Mouse (Mus musculus) kidney, adult 2 months (tissue): Measurements from ENCODE around the gene RPS10-NUDT3. TPM values are rescaled to one million over a fixed set of nuclear protein-coding genes. Genes with fewer than 3 reads are reported as not detected.
A peak's percentile ranks its signal among the peaks of the same experiment; 100 is the strongest.

Experiments used
- DNase-seq: peaks from one replicate; pipeline ENCODE4 v3.0.0; 2021
- H3K27ac ChIP-seq: fragments of 200-500 bp; 2 replicates; pipeline ENCODE4 v1.5.1; 2012; ENCODE audit warnings: low read depth, low read length, control low read depth, inconsistent platforms; ENCODE audit not compliant: insufficient read depth
- H3K27me3 ChIP-seq: fragments of 200-500 bp; replicated peaks from 2 replicates; pipeline ENCODE4 v1.6.1; 2012; ENCODE audit warnings: mild to moderate bottlenecking, moderate library complexity, low read length, inconsistent platforms; ENCODE audit not compliant: control insufficient read depth, insufficient read depth
- H3K36me3 ChIP-seq: fragments of 200-500 bp; 2 replicates; pipeline ENCODE4 v1.6.1; 2012; ENCODE audit warnings: mild to moderate bottlenecking, moderate library complexity, low read length, inconsistent platforms; ENCODE audit not compliant: control insufficient read depth, insufficient read depth
- H3K4me1 ChIP-seq: fragments of 200-500 bp; 2 replicates; pipeline ENCODE4 v1.6.1; 2011; ENCODE audit warnings: low read length; ENCODE audit not compliant: control insufficient read depth, insufficient read depth
- H3K4me3 ChIP-seq: fragments of 200-500 bp; 2 replicates; pipeline ENCODE4 v1.5.1; 2011; ENCODE audit warnings: mild to moderate bottlenecking, low read depth, low read length, control low read depth; ENCODE audit not compliant: insufficient read depth
- CTCF ChIP-seq: fragments of 200-500 bp; conservative IDR thresholded peaks from 2 replicates; pipeline ENCODE4 v1.5.1; 2011; ENCODE audit warnings: low read depth, mild to moderate bottlenecking, control low read depth, low read length, moderate library complexity, mixed read lengths; ENCODE audit not compliant: insufficient read depth, insufficient read length
- POLR2A ChIP-seq: fragments of 200-500 bp; IDR thresholded peaks from one replicate; pipeline ENCODE4 v1.6.1; 2011; ENCODE audit warnings: low read depth, low read length, control low read depth
- WGBS: fragments of 180-500 bp; shearing (Covaris S2); methylation state at CpG from one replicate; pipeline ENCODE4 v1.1.7; 2018; 5-methylcytosine and 5-hydroxymethylcytosine counted together
- polyA plus RNA-seq: library from polyadenylated mRNA; depleted of rRNA; stranded (reverse); fragments of >200 nt; gene quantifications from 2 replicates; pipeline ENCODE4 v1.2.3, GENCODE M21; 2012

Gene RPS10-NUDT3
- polyA plus RNA-seq, 1 experiment, result not detected

DNA sequence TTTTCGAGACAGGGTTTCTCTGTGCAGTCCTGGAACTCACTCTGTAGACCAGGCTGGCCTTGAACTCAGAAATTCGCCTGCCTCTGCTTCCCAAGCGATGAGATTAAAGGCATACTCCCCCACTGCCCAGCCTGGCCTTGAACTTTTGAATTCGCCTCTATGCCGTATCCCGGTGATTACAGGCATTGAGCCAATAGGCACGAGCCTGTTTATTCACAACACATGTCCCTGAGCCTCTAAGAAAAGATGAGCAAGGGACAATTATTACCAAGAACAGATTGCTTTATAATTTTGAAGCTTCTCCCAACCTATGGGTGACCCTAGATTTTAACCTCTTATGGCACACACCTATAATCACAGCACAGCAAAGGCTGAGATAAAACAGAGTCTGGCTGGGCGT lies 6.6 kb downstream of the RPS10-NUDT3 start:
- H3K27me3 ChIP-seq, result no peaks in the 10 kb centered on the region
- H3K4me1 ChIP-seq, result peaks cover 8% of the 10 kb centered on the region
- no peaks in the 10 kb centered on the region for H3K36me3 ChIP-seq
- no peak for DNase-seq
- TF ChIP-seq POLR2A (no peak), CTCF (no peak)
- no peak overlapping the region for H3K27ac ChIP-seq
- no peak overlapping the region for H3K4me3 ChIP-seq
- WGBS, result 86% methylated on average over 8 of the region's 8 CpGs

DNA sequence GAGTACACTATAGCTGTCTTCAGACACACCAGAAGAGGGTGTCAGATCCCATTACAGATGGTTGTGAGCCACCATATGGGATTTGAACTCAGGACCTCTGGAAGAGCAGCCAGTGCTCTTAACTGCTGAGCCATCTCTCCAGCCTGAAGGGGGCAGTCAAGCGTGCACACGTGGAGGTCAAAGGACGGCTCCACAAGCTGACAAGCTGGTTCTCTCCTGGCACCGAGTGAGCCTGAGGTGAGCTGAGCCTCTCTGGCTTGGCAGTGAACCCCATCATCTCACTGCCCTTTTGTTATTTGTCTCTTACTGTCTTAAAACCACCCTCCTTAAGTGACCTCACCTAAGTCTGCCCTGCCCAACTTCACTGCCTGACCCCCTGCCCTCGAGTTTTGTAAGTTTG lies 7.6 kb downstream of the RPS10-NUDT3 start:
- Histone ChIP-seq H3K27ac (peak overlapping the region; percentile 22; the same call in 1 of the 2 replicates), H3K4me1 (peaks cover 7% of the 10 kb centered on the region), H3K4me3 (no peak overlapping the region), H3K27me3 (no peaks in the 10 kb centered on the region), H3K36me3 (no peaks in the 10 kb centered on the region)
- 26% methylated on average over 5 of the region's 5 CpGs for WGBS
- TF ChIP-seq POLR2A (no peak), CTCF (peak; percentile 46)
- DNase-seq, result peak; percentile 88

DNA sequence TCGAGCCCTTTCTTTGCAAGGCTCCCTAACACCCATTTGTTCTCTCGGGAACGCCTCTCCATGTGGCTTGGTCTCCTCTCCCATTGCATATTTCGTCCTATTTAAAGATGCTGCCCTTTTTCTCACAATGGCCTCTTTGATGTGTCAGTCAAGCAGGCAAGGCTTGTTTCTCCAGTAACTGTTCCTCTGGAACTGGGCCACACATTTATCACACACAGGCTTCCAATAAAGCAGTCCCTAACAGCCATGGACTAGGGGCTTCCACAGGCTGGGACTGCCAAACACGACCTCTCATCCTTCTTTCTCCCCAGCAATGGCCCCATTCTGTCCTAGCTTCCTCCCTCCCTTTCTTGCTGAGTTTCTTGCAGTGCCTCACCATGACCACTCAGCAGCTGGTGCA lies 8.3 kb downstream of the RPS10-NUDT3 start:
- TF ChIP-seq POLR2A (no peak), CTCF (no peak)
- no peak for DNase-seq
- 66% methylated on average over 5 of the region's 5 CpGs for WGBS
- Histone ChIP-seq H3K4me1 (peaks cover 12% of the 10 kb centered on the region), H3K27me3 (no peaks in the 10 kb centered on the region), H3K4me3 (no peak overlapping the region), H3K27ac (no peak overlapping the region), H3K36me3 (no peaks in the 10 kb centered on the region)

DNA sequence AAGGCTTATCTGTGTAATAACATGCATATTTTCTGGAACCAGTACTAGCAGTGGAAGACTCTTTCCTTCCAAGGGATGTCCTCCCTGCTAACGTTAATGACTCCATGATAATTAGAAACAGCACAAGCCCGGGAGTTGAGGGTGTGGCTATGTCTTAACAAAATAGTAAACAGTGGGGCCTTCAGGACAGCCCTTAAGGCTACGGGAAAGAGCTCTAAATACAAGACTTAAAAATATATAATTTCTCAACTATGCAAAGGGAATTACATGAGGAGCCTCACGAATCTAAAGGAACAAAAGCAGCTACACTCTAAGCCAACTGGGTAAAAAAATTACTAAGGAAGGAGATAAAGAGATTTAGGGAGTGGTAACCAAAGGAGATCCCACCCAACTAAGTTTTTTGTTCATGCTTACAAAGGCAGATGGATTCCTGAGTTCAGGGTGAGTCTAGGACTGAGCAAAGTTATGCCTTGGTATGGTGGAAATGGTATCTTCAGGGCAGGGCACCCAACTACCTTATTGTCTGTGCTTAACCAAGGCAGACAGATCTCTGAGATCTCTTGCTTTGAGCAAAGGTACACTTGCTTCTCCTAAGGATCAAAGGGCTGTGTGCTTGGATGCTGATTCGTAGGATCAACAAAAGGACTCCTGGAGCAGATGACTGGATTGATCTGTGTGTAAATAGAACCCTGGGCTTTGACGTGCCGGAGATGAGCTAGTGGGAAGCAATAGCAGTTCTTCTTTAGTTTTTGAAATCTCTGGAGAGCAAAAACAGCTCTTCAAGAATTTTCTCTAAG lies 9.4 kb downstream of the RPS10-NUDT3 start:
- Histone ChIP-seq H3K36me3 (no peaks in the 10 kb centered on the region), H3K27me3 (no peaks in the 10 kb centered on the region), H3K4me1 (peaks cover 17% of the 10 kb centered on the region), H3K4me3 (no peak overlapping the region), H3K27ac (no peak overlapping the region)
- 76% methylated on average over 7 of the region's 7 CpGs for WGBS
- TF ChIP-seq POLR2A (no peak), CTCF (no peak)
- DNase-seq, result peak; percentile 25

DNA sequence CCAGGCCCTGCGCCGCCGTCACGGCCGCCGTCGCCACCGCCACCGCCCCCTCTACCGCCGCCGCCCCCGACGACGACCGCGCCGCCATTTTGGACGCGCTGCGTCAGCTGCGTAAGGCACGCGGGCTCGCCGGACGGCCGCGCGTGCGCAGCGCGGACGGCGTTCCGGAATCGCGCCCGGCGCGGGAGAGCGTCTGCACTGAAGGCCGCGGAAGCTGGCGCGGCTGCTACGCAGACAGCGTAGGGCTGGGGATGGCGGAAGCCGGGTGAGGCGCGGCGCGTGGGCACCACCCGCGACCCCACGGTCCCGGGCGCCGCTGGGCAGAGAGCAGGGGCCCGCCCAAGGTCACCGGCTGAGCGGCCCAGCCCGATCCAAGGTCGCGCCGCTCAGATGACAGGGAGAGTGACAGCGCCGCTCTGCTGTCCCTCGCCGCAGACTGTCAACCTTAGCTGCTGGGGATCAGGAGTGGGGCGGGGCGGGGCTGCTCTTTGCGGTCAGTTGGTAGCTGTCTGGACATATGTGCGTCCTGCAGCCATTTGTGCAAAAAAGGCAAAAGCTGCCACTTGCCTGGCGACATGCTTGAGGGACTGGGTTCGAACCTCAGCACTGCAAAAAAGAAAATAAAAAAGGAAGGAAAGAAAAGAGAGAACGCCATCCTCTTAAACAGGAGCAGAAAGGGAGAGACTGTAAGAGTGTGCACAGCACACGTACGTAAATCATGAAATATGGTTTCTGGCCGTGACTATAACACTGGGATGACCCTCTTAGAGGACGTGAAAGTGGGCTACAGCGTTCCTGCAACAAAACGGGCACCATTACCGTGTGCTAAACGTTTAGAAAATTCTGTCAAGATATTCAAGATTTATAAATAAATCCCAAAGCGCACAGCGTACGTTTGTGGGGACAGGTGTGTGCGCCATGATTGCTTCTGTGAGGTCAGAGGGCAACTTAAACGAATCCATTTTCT lies 11.4 kb downstream of the RPS10-NUDT3 start, which contains the start of gene Nudt3:
TSS of gene Nudt3 (minus strand) at position 136 of the 967 bp plus-strand sequence.
- H3K27ac ChIP-seq, result peak within 1 kb of the TSS; percentile 66
- H3K4me3 ChIP-seq, result peak within 1 kb of the TSS; percentile 83
- DNase-seq, result peak; percentile 91
- WGBS, result 7% methylated on average over 89 of the region's 91 CpGs
- no peaks in the 10 kb centered on the region for H3K36me3 ChIP-seq
- peaks cover 17% of the 10 kb centered on the region for H3K4me1 ChIP-seq
- TF ChIP-seq POLR2A, result peak; percentile 12
- TF ChIP-seq CTCF, result no peak
- no peaks in the 10 kb centered on the region for H3K27me3 ChIP-seq

DNA sequence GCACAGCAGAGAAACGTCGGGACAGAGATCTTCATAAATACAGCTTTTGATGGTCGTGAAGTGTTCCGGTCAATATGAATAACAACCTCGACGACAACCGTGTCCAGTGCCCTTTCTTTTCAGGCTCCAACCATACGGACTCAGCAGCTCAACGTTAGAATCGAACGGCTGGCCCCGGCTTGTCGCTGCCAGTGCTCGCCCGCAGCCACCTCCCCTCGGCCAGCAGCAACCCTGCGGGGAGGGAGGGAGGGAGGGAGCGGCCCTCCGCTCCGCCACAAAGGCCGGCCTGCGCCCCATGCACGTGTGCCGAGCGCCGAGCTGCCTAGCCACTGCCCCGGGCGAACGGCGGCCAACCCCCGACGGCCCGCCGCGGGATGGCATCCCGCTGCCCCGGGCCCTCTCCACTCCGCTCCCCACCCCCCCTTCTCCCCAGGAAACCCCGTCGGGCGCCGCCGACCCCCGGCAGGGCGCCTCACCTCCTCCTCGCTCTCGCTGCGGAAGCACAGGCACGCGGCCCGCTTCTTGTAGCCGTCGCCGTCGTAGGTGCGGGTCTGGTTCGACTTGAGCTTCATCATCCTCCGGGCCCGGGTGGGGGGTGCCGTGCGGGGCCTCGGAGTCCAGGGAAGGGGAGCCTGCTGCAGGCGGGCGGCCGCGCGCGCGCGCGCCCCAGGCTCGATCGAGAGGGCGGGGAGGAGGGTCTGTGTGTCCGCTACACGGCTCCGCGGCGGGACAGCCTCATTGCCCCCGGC lies 12.2 kb downstream of the RPS10-NUDT3 start:
- under 1% methylated on average over 80 of the region's 80 CpGs for WGBS
- H3K27ac ChIP-seq, result peak overlapping the region; percentile 65
- H3K4me3 ChIP-seq, result peak overlapping the region; percentile 83
- no peaks in the 10 kb centered on the region for H3K27me3 ChIP-seq
- H3K36me3 ChIP-seq, result no peaks in the 10 kb centered on the region
- TF ChIP-seq POLR2A, result no peak
- no peak for TF ChIP-seq CTCF
- peak; percentile 45 for DNase-seq
- H3K4me1 ChIP-seq, result peaks cover 17% of the 10 kb centered on the region
